Comparison of ENCODE assay signal across 13 mouse cellular contexts in genomic region chr8:71456906-71457305, GRCm38 (mm10). TPM values are rescaled to one million over a fixed set of nuclear protein-coding genes. Genes with fewer than 3 reads are reported as not detected.
A peak's percentile ranks its signal among the peaks of the same experiment; 100 is the strongest.
DNase-seq lines count a peak whose midpoint lies in the region; ATAC-seq lines count a peak whose summit lies in the region.
"Had no signal": no experiment of that assay in that cellular context is flagged by ENCODE, and none has a peak within 500 bp of the region (broad histone marks: within the 10 kb centered on the region; RNA-seq: fewer than 3 reads in every experiment).

No protein-coding gene starts in this region.

- H3K4me1 ChIP-seq in heart, embryonic 10.5 days, result peaks cover 16% of the 10 kb centered on the region
- peaks cover 3% of the 10 kb centered on the region; the same call in 1 of the 2 replicates for H3K4me1 ChIP-seq in midbrain, embryonic 11.5 days (ENCODE audit: control insufficient read depth, insufficient read depth, low read length)
- H3K4me1 ChIP-seq in midbrain, embryonic 15.5 days, result peaks cover 20% of the 10 kb centered on the region
- H3K4me1 ChIP-seq in liver, embryonic 15.5 days (replicated peaks), result peaks cover 7% of the 10 kb centered on the region
- peaks cover 14% of the 10 kb centered on the region for H3K4me1 ChIP-seq in forebrain, embryonic 16.5 days (replicated peaks; ENCODE audit: control insufficient read depth, insufficient read depth, low read length)

- H3K9ac ChIP-seq in midbrain, embryonic 11.5 days (ENCODE audit: low read length), result no peak overlapping the region
- H3K9ac ChIP-seq in midbrain, embryonic 15.5 days, result no peak overlapping the region
- H3K9ac ChIP-seq in liver, embryonic 15.5 days, result no peak overlapping the region
- no peak overlapping the region for H3K9ac ChIP-seq in forebrain, embryonic 16.5 days (replicated peaks; ENCODE audit: low read depth, low read length)

- H3K36me3 ChIP-seq in heart, embryonic 10.5 days, result peaks cover 43% of the 10 kb centered on the region
- peaks cover 2% of the 10 kb centered on the region; the same call in 1 of the 2 replicates for H3K36me3 ChIP-seq in midbrain, embryonic 11.5 days (ENCODE audit: control insufficient read depth, insufficient read depth, low read length)
- peaks cover 31% of the 10 kb centered on the region; the same call in 1 of the 2 replicates for H3K36me3 ChIP-seq in midbrain, embryonic 15.5 days (replicated peaks)
- peaks cover 8% of the 10 kb centered on the region; the same call in 1 of the 2 replicates for H3K36me3 ChIP-seq in liver, embryonic 15.5 days (replicated peaks)
- H3K36me3 ChIP-seq in forebrain, embryonic 16.5 days (ENCODE audit: control insufficient read depth, insufficient read depth), result peaks cover 16% of the 10 kb centered on the region

- H3K9me3 ChIP-seq in heart, embryonic 10.5 days, result no peaks in the 10 kb centered on the region; the same call in 1 of the 2 replicates
- H3K9me3 ChIP-seq in midbrain, embryonic 11.5 days (ENCODE audit: control insufficient read depth, low read length), result no peaks in the 10 kb centered on the region
- H3K9me3 ChIP-seq in midbrain, embryonic 15.5 days, result no peaks in the 10 kb centered on the region
- no peaks in the 10 kb centered on the region for H3K9me3 ChIP-seq in liver, embryonic 15.5 days (replicated peaks)
- H3K9me3 ChIP-seq in forebrain, embryonic 16.5 days (ENCODE audit: control insufficient read depth, low read length), result no peaks in the 10 kb centered on the region

- no peak overlapping the region for H3K4me2 ChIP-seq in midbrain, embryonic 11.5 days
- no peak overlapping the region for H3K4me2 ChIP-seq in midbrain, embryonic 15.5 days
- H3K4me2 ChIP-seq in liver, embryonic 15.5 days, result no peak overlapping the region
- H3K4me2 ChIP-seq in forebrain, embryonic 16.5 days (ENCODE audit: low read length), result no peak overlapping the region

- 29% methylated on average over 22 of the region's 22 CpGs for WGBS in heart, embryonic 10.5 days
- WGBS in midbrain, embryonic 11.5 days, result 31% methylated on average over 22 of the region's 22 CpGs
- 42% methylated on average over 22 of the region's 22 CpGs for WGBS in midbrain, embryonic 15.5 days
- WGBS in liver, embryonic 15.5 days (ENCODE audit: insufficient replicate concordance), result 51% methylated on average over 22 of the region's 22 CpGs
- 49% methylated on average over 22 of the region's 22 CpGs for WGBS in forebrain, embryonic 16.5 days

- peak; percentile 48; the same call in 1 of the 2 replicates for ATAC-seq in midbrain, embryonic 11.5 days (ENCODE audit: low FRiP score)
- no peak for ATAC-seq in midbrain, embryonic 15.5 days (replicated peaks)
- peak; percentile 60; the same call in 1 of the 2 replicates for ATAC-seq in liver, embryonic 15.5 days (ENCODE audit: insufficient read depth)
- no peak for ATAC-seq in forebrain, embryonic 16.5 days
- ATAC-seq: activated CD4-positive, CD25-positive, alpha-beta regulatory T cell, adult 4 months had no signal

- peak; percentile 77 for DNase-seq in heart, embryonic 10.5 days (ENCODE audit: low spot score)
- DNase-seq in heart, adult 8-10 months (ENCODE audit: low spot score), result no peak
- no peak for DNase-seq in midbrain, embryonic 11.5 days (ENCODE audit: low spot score, missing footprints)
- DNase-seq in cerebellum, adult 8-10 months, result peak; percentile 23
- no peak for DNase-seq in kidney, postnatal 10 days
- DNase-seq: kidney, postnatal 4 days; right cerebral cortex, postnatal 14 days; thymus, adult 2 months had no signal

- no peak overlapping the region for H3K27ac ChIP-seq in heart, embryonic 10.5 days
- H3K27ac ChIP-seq in midbrain, embryonic 11.5 days (ENCODE audit: low read depth, low read length), result no peak overlapping the region
- H3K27ac ChIP-seq in midbrain, embryonic 15.5 days, result no peak overlapping the region
- H3K27ac ChIP-seq in liver, embryonic 15.5 days (replicated peaks), result no peak overlapping the region
- H3K27ac ChIP-seq in forebrain, embryonic 16.5 days (ENCODE audit: low read length), result no peak overlapping the region

- H3K4me3 ChIP-seq in heart, embryonic 10.5 days, result 0 out of 2 replicates have a peak overlapping the region, but pooled peaks have one; percentile 28
- no peak overlapping the region for H3K4me3 ChIP-seq in midbrain, embryonic 11.5 days (ENCODE audit: low read depth, low read length)
- no peak overlapping the region for H3K4me3 ChIP-seq in midbrain, embryonic 15.5 days
- no peak overlapping the region for H3K4me3 ChIP-seq in liver, embryonic 15.5 days (replicated peaks)
- no peak overlapping the region for H3K4me3 ChIP-seq in forebrain, embryonic 16.5 days (replicated peaks; ENCODE audit: low read length)

- H3K27me3 ChIP-seq in heart, embryonic 10.5 days (ENCODE audit: insufficient read depth, poor library complexity, severe bottlenecking), result peaks cover 62% of the 10 kb centered on the region
- no peaks in the 10 kb centered on the region for H3K27me3 ChIP-seq in midbrain, embryonic 11.5 days (ENCODE audit: control insufficient read depth, insufficient read depth, low read length)
- no peaks in the 10 kb centered on the region for H3K27me3 ChIP-seq in midbrain, embryonic 15.5 days (replicated peaks)
- peaks cover 14% of the 10 kb centered on the region; the same call in 1 of the 2 replicates for H3K27me3 ChIP-seq in liver, embryonic 15.5 days
- H3K27me3 ChIP-seq in forebrain, embryonic 16.5 days (replicated peaks; ENCODE audit: control insufficient read depth, insufficient read depth, low read length), result no peaks in the 10 kb centered on the region
- H3K27me3 ChIP-seq: CH12.LX had no signal

RNA-seq across cellular contexts. Expression of gene Abhd8, which starts 6.5 kb away (rescaled TPM):
- polyA plus RNA-seq in heart, embryonic 10.5 days (2016; fragmentation: Nextera tagmentation; extraction: Ambion mirVana), result 34.5 and 41.5 TPM in 2 replicates
- 10 to 100 TPM; 21.4 to 29.6 (median 24.8) TPM for total RNA-seq in heart, adult 8-10 months (2022)
- 36.4 and 42.2 TPM in 2 replicates for polyA plus RNA-seq in midbrain, embryonic 11.5 days (2014; fragmentation: Nextera tagmentation; extraction: Ambion mirVana)
- polyA plus RNA-seq in midbrain, embryonic 15.5 days (2015; fragmentation: Nextera tagmentation; extraction: Ambion mirVana), result 188 and 206 TPM in 2 replicates
- polyA plus RNA-seq in liver, embryonic 15.5 days (2015; fragmentation: Nextera tagmentation; extraction: Ambion mirVana), result 9.1 and 9.2 TPM in 2 replicates
- polyA plus RNA-seq in forebrain, embryonic 16.5 days (2015; fragmentation: Nextera tagmentation; extraction: Ambion mirVana), result 113 and 127 TPM in 2 replicates

RNA-seq across cellular contexts. Expression of gene Mrpl34, which starts 7.9 kb away (rescaled TPM):
- polyA plus RNA-seq in heart, embryonic 10.5 days (2016; fragmentation: Nextera tagmentation; extraction: Ambion mirVana), result 172 and 181 TPM in 2 replicates
- 100 to 1,000 TPM; 114 to 128 (median 119) TPM for total RNA-seq in heart, adult 8-10 months (2022)
- polyA plus RNA-seq in midbrain, embryonic 11.5 days (2014; fragmentation: Nextera tagmentation; extraction: Ambion mirVana), result 249 and 251 TPM in 2 replicates
- polyA plus RNA-seq in midbrain, embryonic 15.5 days (2015; fragmentation: Nextera tagmentation; extraction: Ambion mirVana), result 173 and 174 TPM in 2 replicates
- polyA plus RNA-seq in liver, embryonic 15.5 days (2015; fragmentation: Nextera tagmentation; extraction: Ambion mirVana), result 81.2 and 96.6 TPM in 2 replicates
- 173 and 178 TPM in 2 replicates for polyA plus RNA-seq in forebrain, embryonic 16.5 days (2015; fragmentation: Nextera tagmentation; extraction: Ambion mirVana)

RNA-seq across cellular contexts. Expression of gene Dda1, which starts 12.1 kb away (rescaled TPM):
- 107 and 128 TPM in 2 replicates for polyA plus RNA-seq in heart, embryonic 10.5 days (2016; fragmentation: Nextera tagmentation; extraction: Ambion mirVana)
- 10 to 100 TPM; 31.0 to 37.7 (median 33.8) TPM for total RNA-seq in heart, adult 8-10 months (2022)
- polyA plus RNA-seq in midbrain, embryonic 11.5 days (2014; fragmentation: Nextera tagmentation; extraction: Ambion mirVana), result 128 and 129 TPM in 2 replicates
- polyA plus RNA-seq in midbrain, embryonic 15.5 days (2015; fragmentation: Nextera tagmentation; extraction: Ambion mirVana), result 240 and 242 TPM in 2 replicates
- 38.3 and 42.6 TPM in 2 replicates for polyA plus RNA-seq in liver, embryonic 15.5 days (2015; fragmentation: Nextera tagmentation; extraction: Ambion mirVana)
- 218 and 236 TPM in 2 replicates for polyA plus RNA-seq in forebrain, embryonic 16.5 days (2015; fragmentation: Nextera tagmentation; extraction: Ambion mirVana)

RNA-seq across cellular contexts. Expression of gene Ano8, which starts 28.9 kb away (rescaled TPM):
- 0.73 and 2.7 TPM in 2 replicates for polyA plus RNA-seq in heart, embryonic 10.5 days (2016; fragmentation: Nextera tagmentation; extraction: Ambion mirVana)
- total RNA-seq in heart, adult 8-10 months (2022), result 10 to 100 TPM; 14.1 to 17.3 (median 16.1) TPM
- 4.0 and 4.7 TPM in 2 replicates for polyA plus RNA-seq in midbrain, embryonic 11.5 days (2014; fragmentation: Nextera tagmentation; extraction: Ambion mirVana)
- polyA plus RNA-seq in midbrain, embryonic 15.5 days (2015; fragmentation: Nextera tagmentation; extraction: Ambion mirVana), result 9.6 and 10.9 TPM in 2 replicates
- 0.15 and 0.20 TPM in 2 replicates for polyA plus RNA-seq in liver, embryonic 15.5 days (2015; fragmentation: Nextera tagmentation; extraction: Ambion mirVana)
- 4.1 and 4.4 TPM in 2 replicates for polyA plus RNA-seq in forebrain, embryonic 16.5 days (2015; fragmentation: Nextera tagmentation; extraction: Ambion mirVana)

RNA-seq across cellular contexts. Expression of gene Gtpbp3, which starts 31.0 kb away (rescaled TPM):
- polyA plus RNA-seq in heart, embryonic 10.5 days (2016; fragmentation: Nextera tagmentation; extraction: Ambion mirVana), result 13.2 and 14.7 TPM in 2 replicates
- total RNA-seq in heart, adult 8-10 months (2022), result 10 to 100 TPM; 17.5 to 22.2 (median 19.0) TPM
- polyA plus RNA-seq in midbrain, embryonic 11.5 days (2014; fragmentation: Nextera tagmentation; extraction: Ambion mirVana), result 4.0 and 4.6 TPM in 2 replicates
- 12.0 and 13.9 TPM in 2 replicates for polyA plus RNA-seq in midbrain, embryonic 15.5 days (2015; fragmentation: Nextera tagmentation; extraction: Ambion mirVana)
- 4.2 and 5.1 TPM in 2 replicates for polyA plus RNA-seq in liver, embryonic 15.5 days (2015; fragmentation: Nextera tagmentation; extraction: Ambion mirVana)
- 12.1 and 12.6 TPM in 2 replicates for polyA plus RNA-seq in forebrain, embryonic 16.5 days (2015; fragmentation: Nextera tagmentation; extraction: Ambion mirVana)

Comparison
In these comparisons a context has a peak if more than half of its experiments do, and no peak if none do; other contexts are left out.
1. DNase-seq: peak in heart, embryonic 10.5 days (single experiment) and cerebellum, adult 8-10 months (single experiment); none in heart, adult 8-10 months (single experiment), midbrain, embryonic 11.5 days (single experiment) and kidney, postnatal 10 days (single experiment).
2. ATAC-seq: peak in midbrain, embryonic 11.5 days (single experiment) and liver, embryonic 15.5 days (single experiment); none in midbrain, embryonic 15.5 days (single experiment) and forebrain, embryonic 16.5 days (single experiment).